Mouse (Mus musculus): ENCODE data around the gene Kif6. TPM values are rescaled to one million over a fixed set of nuclear protein-coding genes. Genes with fewer than 3 reads are reported as not detected.
A peak's percentile ranks its signal among the peaks of the same experiment; 100 is the strongest.

Gene Kif6
- polyA plus RNA-seq, 1 experiment from 2014 or later, result not detected

GRCm38 (mm10) chr17:49787351-49787750 is 172.4 kb downstream of the Kif6 start:
- 63% methylated on average over 9 of the region's 9 CpGs for WGBS (ENCODE audit: insufficient replicate concordance)

GRCm38 (mm10) chr17:49788187-49788974 is 173.4 kb downstream of the Kif6 start:
- no peak for TF ChIP-seq EP300 (IDR thresholded peaks at IDR 0.05; ENCODE audit: low read depth)
- no peak for TF ChIP-seq CTCF (IDR thresholded peaks at IDR 0.05; ENCODE audit: low read depth)
- Histone ChIP-seq H3K27ac (ENCODE audit: low read depth) (no peak overlapping the region), H3K4me2 (ENCODE audit: low read depth, low read length) (no peak overlapping the region), H3K4me1 (ENCODE audit: insufficient read depth) (no peaks in the 10 kb centered on the region), H3K36me3 (replicated peaks; ENCODE audit: insufficient read depth, low read length) (no peaks in the 10 kb centered on the region), H3K27me3 (ENCODE audit: insufficient read depth, low read length) (no peaks in the 10 kb centered on the region), H3K4me3 (ENCODE audit: low read depth, low read length) (no peak overlapping the region), H3K9me3 (ENCODE audit: low read length) (no peaks in the 10 kb centered on the region), H3K9ac (replicated peaks) (no peak overlapping the region)
- DNase-seq (no peak), ATAC-seq (no peak)
- WGBS (ENCODE audit: insufficient replicate concordance), result 63% methylated on average over 7 of the region's 7 CpGs

More at GRCm38 (mm10) chr17:49787351-49787750, 172.4 kb downstream of the Kif6 start:
- H3K27ac ChIP-seq (ENCODE audit: low read depth), result no peak overlapping the region
- H3K4me1 ChIP-seq (ENCODE audit: insufficient read depth), result no peaks in the 10 kb centered on the region
- H3K9ac ChIP-seq (replicated peaks), result no peak overlapping the region
- ATAC-seq, result no peak
- no peak overlapping the region for H3K4me3 ChIP-seq (ENCODE audit: low read depth, low read length)
- H3K27me3 ChIP-seq (ENCODE audit: insufficient read depth, low read length), result no peaks in the 10 kb centered on the region
- TF ChIP-seq CTCF (IDR thresholded peaks at IDR 0.05; ENCODE audit: low read depth), result no peak
- H3K9me3 ChIP-seq (ENCODE audit: low read length), result no peaks in the 10 kb centered on the region
- no peak overlapping the region for H3K4me2 ChIP-seq (ENCODE audit: low read depth, low read length)
- H3K36me3 ChIP-seq (replicated peaks; ENCODE audit: insufficient read depth, low read length), result no peaks in the 10 kb centered on the region
- no peak for DNase-seq

GRCm38 (mm10) chr17:49791546-49791945 is 176.6 kb downstream of the Kif6 start:
- TF ChIP-seq CTCF (IDR thresholded peaks at IDR 0.05; ENCODE audit: low read depth) (no peak), EP300 (IDR thresholded peaks at IDR 0.05; ENCODE audit: low read depth) (no peak)
- Histone ChIP-seq H3K36me3 (replicated peaks; ENCODE audit: insufficient read depth, low read length) (no peaks in the 10 kb centered on the region), H3K9ac (replicated peaks) (no peak overlapping the region), H3K4me3 (ENCODE audit: low read depth, low read length) (no peak overlapping the region), H3K9me3 (ENCODE audit: low read length) (no peaks in the 10 kb centered on the region), H3K27me3 (ENCODE audit: insufficient read depth, low read length) (no peaks in the 10 kb centered on the region), H3K27ac (ENCODE audit: low read depth) (no peak overlapping the region), H3K4me2 (ENCODE audit: low read depth, low read length) (no peak overlapping the region), H3K4me1 (ENCODE audit: insufficient read depth) (no peaks in the 10 kb centered on the region)
- 85% methylated on average over 5 of the region's 5 CpGs for WGBS (ENCODE audit: insufficient replicate concordance)
- DNase-seq (no peak), ATAC-seq (no peak)

- no peak for DNase-seq
- WGBS (ENCODE audit: insufficient replicate concordance), result 78% methylated on average over 10 of the region's 10 CpGs
- H3K4me2 ChIP-seq (ENCODE audit: low read depth, low read length), result no peak overlapping the region
These were observed 177.3 kb downstream of the Kif6 start for GRCm38 (mm10) chr17:49792217-49792743.

GRCm38 (mm10) chr17:49792946-49793345 is 178.0 kb downstream of the Kif6 start:
- Histone ChIP-seq H3K27ac (ENCODE audit: low read depth) (no peak overlapping the region), H3K4me2 (ENCODE audit: low read depth, low read length) (no peak overlapping the region), H3K4me3 (ENCODE audit: low read depth, low read length) (no peak overlapping the region), H3K36me3 (replicated peaks; ENCODE audit: insufficient read depth, low read length) (no peaks in the 10 kb centered on the region), H3K4me1 (ENCODE audit: insufficient read depth) (no peaks in the 10 kb centered on the region), H3K27me3 (ENCODE audit: insufficient read depth, low read length) (no peaks in the 10 kb centered on the region), H3K9ac (replicated peaks) (no peak overlapping the region), H3K9me3 (ENCODE audit: low read length) (no peaks in the 10 kb centered on the region)
- TF ChIP-seq CTCF (IDR thresholded peaks at IDR 0.05; ENCODE audit: low read depth) (no peak), EP300 (IDR thresholded peaks at IDR 0.05; ENCODE audit: low read depth) (no peak)
- peak; percentile 3 for DNase-seq
- no peak for ATAC-seq
- 81% methylated on average over 1 of the region's 1 CpGs for WGBS (ENCODE audit: insufficient replicate concordance)

More at GRCm38 (mm10) chr17:49792217-49792743, 177.3 kb downstream of the Kif6 start:
- Histone ChIP-seq H3K9me3 (ENCODE audit: low read length) (no peaks in the 10 kb centered on the region), H3K27ac (ENCODE audit: low read depth) (no peak overlapping the region), H3K9ac (replicated peaks) (no peak overlapping the region), H3K4me3 (ENCODE audit: low read depth, low read length) (no peak overlapping the region), H3K4me1 (ENCODE audit: insufficient read depth) (no peaks in the 10 kb centered on the region), H3K36me3 (replicated peaks; ENCODE audit: insufficient read depth, low read length) (no peaks in the 10 kb centered on the region), H3K27me3 (ENCODE audit: insufficient read depth, low read length) (no peaks in the 10 kb centered on the region)
- ATAC-seq, result no peak
- no peak for TF ChIP-seq EP300 (IDR thresholded peaks at IDR 0.05; ENCODE audit: low read depth)
- TF ChIP-seq CTCF (IDR thresholded peaks at IDR 0.05; ENCODE audit: low read depth), result no peak

DNA sequence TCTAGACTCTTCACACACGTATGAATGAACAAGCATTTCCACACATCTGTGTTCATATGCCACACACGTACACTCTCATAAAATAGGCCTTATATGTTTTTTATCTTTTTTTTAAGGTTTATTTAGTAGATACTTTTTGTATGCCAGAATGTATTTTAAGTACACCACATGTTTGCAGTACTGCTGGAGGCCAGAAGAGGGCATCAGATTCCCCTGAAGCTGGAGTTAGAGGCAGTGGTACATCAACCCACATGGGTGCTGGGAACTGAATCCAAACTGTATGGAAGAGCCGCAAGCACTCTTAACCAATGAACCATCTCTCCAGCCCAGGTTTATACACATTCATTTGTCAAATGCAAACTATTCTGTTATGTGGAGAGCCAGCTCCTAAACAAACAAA is 179.0 kb downstream of the Kif6 start:
- Histone ChIP-seq H3K9ac (replicated peaks) (no peak overlapping the region), H3K9me3 (ENCODE audit: low read length) (no peaks in the 10 kb centered on the region)

More for the DNA sequence above, 179.0 kb downstream of the Kif6 start:
- WGBS (ENCODE audit: insufficient replicate concordance), result 79% methylated on average over 3 of the region's 3 CpGs
- H3K27me3 ChIP-seq (ENCODE audit: insufficient read depth, low read length), result no peaks in the 10 kb centered on the region
- H3K4me2 ChIP-seq (ENCODE audit: low read depth, low read length), result no peak overlapping the region
- H3K27ac ChIP-seq (ENCODE audit: low read depth), result no peak overlapping the region
- no peak for ATAC-seq
- no peaks in the 10 kb centered on the region for H3K36me3 ChIP-seq (replicated peaks; ENCODE audit: insufficient read depth, low read length)
- no peak for DNase-seq
- TF ChIP-seq EP300 (IDR thresholded peaks at IDR 0.05; ENCODE audit: low read depth) (no peak), CTCF (IDR thresholded peaks at IDR 0.05; ENCODE audit: low read depth) (no peak)
- no peak overlapping the region for H3K4me3 ChIP-seq (ENCODE audit: low read depth, low read length)
- H3K4me1 ChIP-seq (ENCODE audit: insufficient read depth), result no peaks in the 10 kb centered on the region
